Mouse (Mus musculus) adrenal gland, adult (tissue): ENCODE measurements at regions not wholly inside any gene's neighbourhood (a gene's known extent, or its start where the extent isn't known, plus 50 kb on each side); places are given as distances from the start of the nearest gene placed in this dataset.
"Not testable (repeated sequence)": the region's sequence is repeated elsewhere in the genome, so short reads cannot be mapped to it uniquely, and the experiment has no call there.

Experiments
- DNase-seq, 2 experiments: peaks; one replicate each; pipeline ENCODE4 v3.0.0; 2022 to 2023; ENCODE audit warnings: low spot score in 1 of 2; ENCODE audit not compliant: inconsistent age in 2 of 2

DNA sequence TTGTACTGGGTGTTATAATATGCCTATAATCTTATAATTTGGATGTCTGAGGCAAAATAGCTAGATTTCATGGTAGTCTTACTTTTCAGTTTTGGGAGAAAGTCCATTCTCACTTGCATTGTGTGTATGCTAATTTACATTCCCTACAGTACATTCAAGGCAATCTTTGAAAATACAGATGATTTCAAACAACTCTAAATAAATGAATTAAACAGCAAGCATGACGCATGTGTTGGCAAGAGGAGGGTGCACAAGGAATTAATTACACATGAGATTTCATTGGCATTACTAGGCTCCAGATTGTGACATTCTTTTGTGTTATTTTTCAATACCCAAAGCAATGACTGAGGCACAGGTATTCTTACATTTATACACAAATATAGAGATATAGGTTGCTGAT, 495.2 kb upstream of the Cypt12 start:
- DNase-seq: no peak

DNA sequence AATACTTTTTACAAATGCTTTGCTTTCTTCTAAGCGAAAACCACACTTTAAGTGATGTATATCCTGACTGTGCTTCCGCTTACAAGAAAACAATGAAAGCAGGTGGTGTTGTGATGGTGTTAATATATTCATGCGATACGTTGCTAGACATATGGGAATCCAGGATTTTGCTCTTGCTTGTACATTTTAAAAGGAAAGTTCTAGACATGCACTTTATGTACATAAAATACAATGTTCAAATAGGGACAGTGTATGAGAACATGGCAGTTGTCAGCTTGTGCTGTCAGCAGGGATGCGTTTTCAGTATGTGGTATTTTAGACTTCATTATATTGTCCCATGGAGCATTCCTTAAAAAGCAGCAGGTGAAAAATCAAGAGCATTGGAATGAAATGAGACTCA, 487.7 kb upstream of the Cypt12 start:
- DNase-seq: no peak

DNA sequence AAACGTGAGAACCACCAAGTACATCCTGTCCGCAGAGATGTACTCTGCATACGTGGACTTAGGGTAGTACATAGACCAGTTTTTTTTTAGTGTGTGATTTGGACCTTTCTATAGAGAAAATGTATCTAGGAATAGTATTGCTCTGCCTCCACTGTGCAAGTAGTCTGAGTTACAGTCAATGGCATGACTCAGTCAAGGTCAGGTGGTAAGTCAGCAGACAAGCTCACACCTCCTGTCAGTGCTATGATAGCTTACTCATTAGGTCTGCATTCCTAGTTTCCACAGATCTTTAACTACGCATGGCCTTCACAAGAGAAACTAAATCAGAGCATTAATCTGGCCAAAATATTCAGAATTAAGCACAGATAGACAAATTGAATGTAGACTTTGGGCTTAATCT, 486.8 kb upstream of the Cypt12 start:
- DNase-seq: peak; percentile 4 to 38

DNA sequence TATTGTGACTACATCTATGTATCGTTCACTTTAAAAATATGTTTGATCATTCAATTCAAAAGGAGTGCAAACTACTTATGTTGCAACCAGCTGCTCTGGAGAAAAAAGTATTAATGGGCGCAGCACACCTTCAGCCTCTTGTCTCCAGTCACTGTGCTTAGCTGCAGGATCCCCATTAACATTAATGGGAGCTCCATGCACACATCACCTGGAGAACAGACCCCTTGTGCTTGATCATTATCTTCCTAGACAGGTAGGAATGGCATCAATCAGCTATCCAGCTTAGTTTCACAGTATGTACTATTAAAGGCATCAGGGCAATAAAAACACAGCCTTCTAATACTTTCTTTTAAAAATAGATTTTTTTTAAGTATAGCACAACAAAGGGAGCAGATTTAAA, 474.4 kb upstream of the Cypt12 start:
- DNase-seq: no peak

DNA sequence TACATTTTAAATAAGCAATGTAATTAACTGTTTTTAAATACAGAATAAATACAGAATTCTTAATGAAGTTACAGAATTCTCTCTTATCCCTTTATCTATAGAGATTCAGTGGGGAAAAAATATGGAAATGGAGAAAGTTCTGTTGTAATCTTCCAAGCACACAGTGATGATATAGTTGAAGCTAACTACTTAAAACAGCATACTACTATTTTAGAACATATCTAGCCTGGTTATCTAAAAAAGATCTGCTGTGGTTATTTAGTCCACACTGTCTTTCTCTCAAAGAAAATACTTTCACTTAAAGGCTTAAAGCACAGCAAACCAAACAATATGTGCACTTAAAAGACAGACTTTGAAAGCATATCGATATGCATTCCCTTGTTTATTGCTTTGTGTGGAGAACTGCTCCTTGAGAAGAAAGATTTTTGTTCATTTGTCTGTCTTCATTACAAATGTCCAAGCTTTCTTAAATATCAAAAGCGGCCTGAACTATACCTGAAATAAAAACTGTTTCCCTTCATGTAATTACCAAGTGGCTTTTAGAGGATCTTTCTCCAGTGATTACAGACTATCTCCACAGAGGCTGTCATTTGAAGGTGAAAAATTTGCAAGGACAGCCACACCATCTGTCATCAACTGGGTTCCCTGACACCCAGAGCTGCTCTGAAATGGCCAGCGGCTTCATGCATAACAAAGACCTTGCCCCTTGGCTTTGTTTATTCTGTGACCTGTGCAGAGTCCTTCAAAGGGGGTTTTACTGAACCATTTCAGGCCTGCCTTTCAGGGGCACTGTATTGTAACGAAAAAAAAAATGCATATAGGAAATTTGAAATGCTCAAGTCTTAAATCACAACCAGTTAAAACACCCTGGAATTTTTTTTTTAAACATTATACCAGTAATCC, 458.7 kb upstream of the Cypt12 start:
- no peak for DNase-seq

DNA sequence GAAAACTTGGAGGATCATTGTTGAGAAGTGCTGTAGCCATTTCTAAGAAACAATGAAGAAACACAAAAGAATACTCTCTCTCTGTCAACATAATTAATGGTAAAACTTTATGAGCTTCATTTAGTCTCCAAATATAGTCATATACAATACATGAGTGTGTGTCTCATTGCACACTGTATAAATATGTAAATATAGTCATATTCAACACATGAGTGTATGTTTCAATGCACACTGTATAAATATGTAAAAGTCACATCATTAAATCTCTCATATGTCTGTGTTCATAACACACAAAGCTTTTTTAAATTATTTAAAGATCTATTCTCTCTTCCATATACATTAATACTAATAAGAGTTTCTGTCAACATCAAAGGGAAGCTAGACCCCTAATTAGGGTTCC, 457.6 kb upstream of the Cypt12 start:
- no peak for DNase-seq

DNA sequence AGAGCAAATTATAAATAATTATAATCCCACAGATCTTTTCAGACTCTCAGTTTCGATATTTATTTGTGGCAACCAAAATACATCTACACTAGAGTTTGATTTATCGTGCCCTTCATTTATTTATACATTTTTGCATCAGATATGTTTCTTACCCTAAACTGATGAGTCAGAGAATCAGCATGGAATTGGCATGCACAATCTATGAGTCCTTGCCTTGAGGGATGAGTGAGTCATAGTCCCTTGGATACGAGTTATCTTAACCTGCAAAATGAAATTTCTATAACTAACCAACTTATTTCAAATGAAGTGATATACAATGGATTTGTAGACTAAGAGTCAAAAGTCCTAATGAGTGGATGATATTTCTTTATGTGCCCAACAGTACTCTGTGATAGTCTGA, 449.9 kb upstream of the Cypt12 start:
- no peak for DNase-seq

DNA sequence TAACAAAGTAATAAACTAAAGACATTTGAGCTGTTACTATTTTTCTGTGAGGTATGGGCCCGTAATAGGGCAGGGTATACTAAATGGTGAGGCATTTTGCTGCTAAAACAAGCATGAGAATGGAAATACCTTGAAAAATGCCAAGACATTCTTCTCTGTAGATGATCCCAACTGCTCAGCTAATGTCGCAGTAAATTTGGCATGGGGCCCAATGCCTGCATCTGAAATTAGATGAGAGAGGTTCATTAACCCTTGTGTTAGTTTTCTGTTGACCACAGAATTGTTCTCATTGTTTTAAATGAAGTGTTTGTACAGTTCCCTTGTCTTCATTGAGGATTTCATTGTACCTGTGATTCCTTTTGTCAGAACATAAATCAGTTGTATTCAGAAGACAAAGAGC, 446.7 kb upstream of the Cypt12 start:
- no peak for DNase-seq

DNA sequence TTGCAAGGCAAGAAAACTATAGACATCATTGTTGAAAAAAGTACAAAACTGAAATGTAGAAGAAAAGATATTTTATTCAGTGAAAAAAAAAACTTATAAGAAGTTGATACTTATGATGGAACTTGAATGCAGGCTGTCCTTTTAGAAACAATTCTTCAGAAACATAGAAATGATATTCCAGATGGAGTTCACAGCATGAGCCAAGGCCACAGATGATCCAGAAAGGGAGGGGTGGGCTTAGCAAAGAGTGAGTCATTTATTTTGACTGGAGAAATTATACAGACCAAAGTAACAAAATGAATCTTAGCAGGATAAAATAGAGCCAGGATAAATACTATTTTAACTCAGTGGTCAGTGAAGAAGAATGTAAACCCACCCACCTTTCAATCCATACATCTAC, 406.9 kb upstream of the Cypt12 start:
- no peak for DNase-seq

DNA sequence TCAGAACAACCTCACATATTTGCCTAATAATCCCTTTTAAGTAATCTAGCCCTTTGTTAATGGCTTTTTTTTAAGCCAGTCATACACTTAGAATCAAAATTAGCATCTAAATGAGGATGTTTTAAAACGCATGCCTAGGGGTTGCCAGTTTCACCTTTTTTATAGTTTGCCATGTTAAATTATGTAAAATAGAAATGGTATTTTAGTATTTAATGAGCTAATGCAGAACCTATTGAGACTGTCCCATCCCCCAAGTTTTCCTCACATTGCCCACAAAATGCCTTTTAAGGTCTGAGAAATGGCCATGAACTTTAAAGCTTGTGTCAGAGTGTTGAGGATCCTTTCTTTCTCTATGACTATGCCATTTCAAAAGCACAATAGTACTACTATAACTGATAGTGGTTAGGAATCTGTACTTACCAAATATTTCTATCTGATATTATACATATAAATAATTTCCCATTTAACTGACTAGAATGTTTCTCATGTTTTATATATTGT, 400.6 kb upstream of the Cypt12 start:
- no peak for DNase-seq

DNA sequence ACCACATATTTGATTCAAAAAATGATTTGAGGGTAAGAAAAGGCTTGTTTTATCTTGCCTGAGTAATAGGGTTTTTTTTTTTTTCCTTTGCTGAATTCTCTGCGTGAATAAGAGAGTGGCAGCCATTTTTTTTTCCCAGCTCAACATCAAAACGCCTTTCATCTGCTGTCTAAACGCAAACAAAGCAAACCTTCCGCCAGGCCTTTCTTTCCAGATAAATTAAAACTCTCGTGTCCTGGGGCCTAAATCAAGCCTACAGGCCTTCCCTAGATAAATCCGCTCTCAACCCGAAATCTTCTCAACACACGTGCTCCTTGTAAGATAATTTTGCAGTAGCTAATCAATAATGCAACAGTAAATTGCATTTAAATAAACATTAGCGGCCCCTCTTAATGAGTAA, 365.7 kb upstream of the Cypt12 start:
- no peak for DNase-seq

DNA sequence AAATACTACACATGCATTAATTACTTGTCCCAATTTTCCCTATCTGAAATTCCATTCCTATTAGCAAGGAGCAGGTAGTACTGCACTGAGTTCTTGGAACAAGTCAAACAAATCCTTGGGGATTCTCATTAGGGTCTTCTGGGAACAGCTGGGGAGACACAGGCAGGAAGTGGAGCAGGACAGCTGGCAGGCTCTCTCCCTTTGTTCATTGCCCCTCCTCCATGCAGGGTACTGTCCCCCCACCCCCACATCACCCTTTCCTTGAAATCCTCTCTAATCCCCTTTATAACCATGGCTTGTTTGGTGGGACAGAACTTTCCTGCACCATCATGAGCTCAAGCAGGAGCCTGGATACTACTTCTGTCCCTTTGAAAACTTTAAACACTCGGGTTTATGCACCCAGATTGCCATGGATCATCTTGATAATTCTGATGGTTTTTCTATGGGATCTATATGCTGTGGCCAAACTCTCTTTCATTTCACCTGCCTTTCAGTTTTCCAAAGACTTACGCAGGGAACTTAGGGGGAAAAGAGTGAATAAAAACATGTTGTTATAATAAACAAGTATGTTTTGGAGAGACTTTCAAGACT, 358.2 kb upstream of the Cypt12 start:
- no peak for DNase-seq

DNA sequence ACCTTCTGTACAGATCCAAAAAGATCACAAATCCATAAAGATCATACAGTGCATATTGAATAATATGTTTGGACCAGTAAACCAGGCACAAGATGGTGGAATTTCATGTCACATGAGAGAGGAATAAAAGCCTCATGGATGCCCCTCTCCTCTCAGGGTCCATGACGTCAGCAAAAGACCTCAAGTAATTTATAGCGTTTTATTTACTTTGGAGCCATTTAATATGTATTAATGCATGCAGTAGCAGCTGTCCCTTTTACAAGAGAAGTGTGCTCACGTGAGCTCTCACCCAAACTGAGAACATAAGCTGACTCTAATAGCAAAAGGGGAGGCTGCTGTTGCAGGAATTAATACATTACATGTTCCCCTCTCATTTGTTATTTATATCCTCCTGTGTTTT, 355.7 kb upstream of the Cypt12 start:
- DNase-seq: no peak

DNA sequence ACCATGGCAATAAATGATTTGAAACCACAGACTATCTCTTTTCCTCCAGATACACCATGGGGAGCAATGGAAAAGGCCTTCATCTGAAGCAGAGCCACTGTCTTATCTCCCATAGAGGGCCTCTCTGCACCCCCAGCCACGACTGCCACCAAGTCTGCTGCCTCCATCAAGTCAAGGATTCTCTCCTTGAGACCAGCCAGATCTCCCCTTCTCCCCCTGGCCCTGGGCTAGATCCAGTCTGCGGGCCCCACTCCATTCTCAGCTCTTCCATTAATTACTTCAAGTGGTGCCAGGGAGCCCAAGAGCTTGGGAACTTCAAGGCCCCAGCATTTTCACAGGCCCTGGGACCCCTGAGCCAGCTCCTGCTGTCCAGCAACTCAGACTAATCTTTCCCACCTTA, 351.8 kb upstream of the Cypt12 start:
- DNase-seq: no peak

DNA sequence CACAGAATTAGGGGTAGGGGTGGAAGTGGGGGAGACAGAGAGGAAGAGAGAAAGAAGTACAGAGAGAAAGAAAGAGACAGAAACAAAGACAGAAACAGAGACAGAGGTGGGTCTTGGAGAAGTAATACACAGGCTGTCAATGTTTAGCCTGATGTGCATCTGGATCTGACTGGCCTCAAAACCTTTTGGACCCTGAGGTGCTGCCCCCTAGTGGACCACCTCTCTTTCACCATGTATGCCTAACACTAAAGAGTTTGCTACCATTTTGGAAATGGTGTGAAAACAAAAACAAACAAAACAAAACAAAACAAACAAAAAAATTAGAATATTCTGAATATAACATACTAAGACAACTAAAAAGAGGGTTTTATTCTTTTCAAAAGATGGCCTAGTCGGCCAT, 334.7 kb upstream of the Cypt12 start:
- peak in 1 of 2 experiments; percentile 20 for DNase-seq

DNA sequence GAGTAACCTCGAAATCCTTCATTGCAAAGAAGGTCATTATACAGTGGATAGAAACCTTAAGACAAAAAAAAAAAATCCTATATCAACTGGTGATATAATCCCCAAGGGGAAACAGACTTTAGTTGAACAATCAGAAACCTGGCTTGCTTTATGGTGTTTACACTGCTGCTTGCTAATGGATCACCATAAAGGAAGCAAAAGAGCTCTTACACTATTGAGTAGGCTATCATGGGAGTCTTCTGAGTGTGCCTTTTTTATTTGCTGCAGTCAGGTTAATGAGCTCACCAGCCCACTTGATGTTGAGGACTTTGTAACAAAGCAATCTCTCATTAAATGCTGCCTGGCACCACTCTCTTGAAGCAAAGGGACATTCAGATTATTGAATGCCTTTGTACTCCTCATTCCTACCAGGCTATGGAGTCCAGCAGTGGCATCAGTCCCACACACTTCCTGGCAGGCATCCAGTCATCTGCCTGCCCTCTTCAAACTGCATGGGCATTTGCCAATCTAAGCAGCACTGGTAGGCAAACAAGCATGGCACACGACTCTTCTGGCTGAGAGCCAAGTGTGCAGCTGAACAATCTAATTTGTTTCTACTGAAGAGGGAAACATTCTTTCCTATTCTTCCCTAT, 331.7 kb upstream of the Cypt12 start:
- DNase-seq: no peak

DNA sequence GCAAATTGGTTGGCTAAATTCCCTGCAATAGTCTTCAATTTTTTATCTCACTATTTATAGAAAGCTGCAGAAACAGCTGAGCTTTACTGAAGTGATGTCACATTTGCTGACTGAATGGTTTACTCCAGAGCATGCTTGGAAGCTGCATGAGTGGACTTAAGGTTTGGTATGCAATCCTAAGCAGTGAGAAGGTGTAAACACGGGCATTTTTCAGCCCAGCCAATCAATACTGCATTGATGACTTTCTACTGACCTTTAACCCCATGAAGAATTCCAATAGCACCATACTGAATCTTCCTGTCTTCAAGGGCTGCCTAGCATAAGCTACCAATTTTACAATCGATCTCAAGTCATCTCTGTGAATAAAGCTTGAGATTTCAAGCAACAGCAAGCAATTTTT, 328.7 kb upstream of the Cypt12 start:
- DNase-seq: no peak

DNA sequence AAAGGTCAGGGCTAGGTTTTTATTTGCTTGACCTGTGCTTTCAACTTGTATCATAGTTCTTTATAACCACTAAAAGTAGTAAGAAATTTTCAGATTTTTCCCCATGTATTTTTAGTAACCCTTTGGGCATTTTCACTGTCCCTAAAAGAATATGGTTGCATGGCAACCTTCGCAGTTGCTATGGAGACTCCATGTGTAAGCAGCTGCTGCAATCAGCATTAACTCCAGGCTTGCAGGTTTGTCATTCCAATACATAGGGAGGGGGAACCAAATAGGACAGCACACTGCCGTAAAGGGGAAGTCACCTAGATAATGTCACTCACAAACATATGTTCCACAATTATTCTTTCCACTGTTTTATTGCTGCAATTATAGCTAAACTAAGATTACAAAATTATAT, 328.3 kb upstream of the Cypt12 start:
- no peak for DNase-seq

DNA sequence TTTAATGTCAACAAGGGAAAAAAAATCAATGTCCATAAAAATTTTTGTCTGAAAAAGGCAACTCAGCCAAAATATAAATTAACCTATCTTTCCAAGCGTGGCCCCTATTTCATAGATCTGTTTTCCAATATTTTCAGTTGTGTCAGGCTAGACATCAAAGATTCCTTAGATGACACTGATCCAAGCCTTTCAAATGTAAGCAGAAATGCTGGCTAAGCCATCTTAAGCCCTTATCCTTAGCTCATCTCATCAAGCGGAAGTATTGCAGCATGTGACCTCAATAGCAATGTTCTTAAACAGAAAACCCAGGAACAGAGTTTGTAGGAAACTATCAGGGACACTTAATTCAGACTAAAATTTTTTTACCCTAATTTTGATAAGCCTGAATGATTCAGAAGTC, 327.8 kb upstream of the Cypt12 start:
- no peak for DNase-seq

DNA sequence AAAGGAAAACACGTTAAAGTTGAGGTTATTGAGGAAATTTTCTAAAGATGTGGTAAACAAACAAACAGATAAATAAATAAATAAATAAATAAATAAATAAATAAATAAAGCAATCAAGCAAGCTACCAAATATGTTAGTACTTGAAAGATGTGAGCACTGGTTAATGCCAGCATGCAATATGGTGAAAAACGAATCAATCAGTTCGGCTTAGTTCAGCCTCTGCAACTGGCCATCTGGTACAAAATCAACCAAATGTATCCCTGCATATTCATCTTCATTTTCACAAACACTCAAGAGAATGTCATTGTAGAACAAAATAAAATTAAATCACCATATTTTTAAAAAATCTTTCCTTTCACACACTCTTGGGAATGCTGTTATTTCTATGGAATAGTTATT, 315.7 kb upstream of the Cypt12 start:
- DNase-seq: peak in 1 of 2 experiments; percentile 1

DNA sequence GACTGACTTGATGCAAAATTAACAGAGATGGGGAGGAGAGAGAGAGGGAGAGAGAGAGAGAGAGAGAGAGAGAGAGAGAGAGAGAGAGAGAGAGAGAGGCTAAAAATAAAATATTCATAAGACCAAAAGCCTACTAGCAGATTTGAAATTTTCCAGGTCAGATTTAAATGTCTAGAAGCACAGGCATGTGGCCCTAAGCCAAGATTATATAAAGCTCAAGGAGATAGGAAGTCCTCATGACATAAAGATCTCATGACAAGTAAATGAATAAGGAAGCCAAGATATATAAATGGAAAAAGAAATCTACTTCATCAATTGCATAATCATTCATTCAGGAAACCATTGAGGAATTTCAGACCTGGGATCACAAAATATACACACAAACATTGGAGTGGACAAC, 311.9 kb upstream of the Cypt12 start:
- no peak for DNase-seq

DNA sequence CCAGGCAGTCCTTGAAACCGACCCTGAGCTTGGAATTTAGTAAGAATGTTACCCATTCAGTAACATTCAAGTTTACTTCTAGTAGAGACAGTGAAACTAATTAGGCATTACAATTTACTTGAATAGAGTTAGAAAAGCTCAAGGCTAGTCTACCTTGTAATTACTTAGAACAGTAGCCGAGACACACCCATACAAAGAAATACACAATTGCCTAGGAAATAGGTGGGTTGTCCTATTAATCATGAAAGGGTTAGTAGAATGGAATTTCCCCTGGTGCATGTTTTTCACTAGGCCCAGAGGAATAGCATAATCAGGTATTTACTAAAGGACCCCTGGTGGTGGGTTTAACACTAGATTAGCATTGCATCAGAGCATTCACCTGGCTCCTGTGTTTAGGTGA, 288.2 kb upstream of the Cypt12 start:
- DNase-seq: not testable (repeated sequence)
